Mouse (Mus musculus) intestine, postnatal 0 days (tissue): Measurements from ENCODE around the gene Zmym6. TPM values are rescaled to one million over a fixed set of nuclear protein-coding genes. Genes with fewer than 3 reads are reported as not detected.
A peak's percentile ranks its signal among the peaks of the same experiment; 100 is the strongest.

Experiments
- ATAC-seq: fragments of 200-750 bp; cut with Nextera tagmentation; 2 replicates; pipeline ENCODE4 v1.8.0; 2017; ENCODE audit warnings: mild to moderate bottlenecking, moderate TSS enrichment, moderate library complexity
- H3K27ac ChIP-seq: fragments of 300-500 bp; sonication (generic); 2 replicates; pipeline ENCODE4 v1.5.1; 2014; ENCODE audit warnings: mild to moderate bottlenecking, low read depth, low read length, moderate library complexity
- H3K27me3 ChIP-seq: fragments of 300-500 bp; sonication (generic); replicated peaks from 2 replicates; pipeline ENCODE4 v1.6.1; 2014; ENCODE audit warnings: low read length, mixed read lengths; ENCODE audit not compliant: control insufficient read depth, insufficient read depth
- H3K36me3 ChIP-seq: fragments of 300-500 bp; sonication (generic); 2 replicates; pipeline ENCODE4 v1.6.1; 2014; ENCODE audit warnings: mild to moderate bottlenecking, moderate library complexity; ENCODE audit not compliant: control insufficient read depth, insufficient read depth
- H3K4me1 ChIP-seq: fragments of 300-500 bp; sonication (generic); replicated peaks from 2 replicates; pipeline ENCODE4 v1.6.1; 2014; ENCODE audit warnings: antibody characterized with exemption, low read length, mixed read lengths; ENCODE audit not compliant: control insufficient read depth, insufficient read depth
- H3K4me2 ChIP-seq: fragments of 300-500 bp; sonication (generic); replicated peaks from 2 replicates; pipeline ENCODE4 v1.6.1; 2014; ENCODE audit warnings: low read depth, mild to moderate bottlenecking, moderate library complexity
- H3K4me3 ChIP-seq: fragments of 300-500 bp; sonication (generic); 2 replicates; pipeline ENCODE4 v1.5.1; 2014; ENCODE audit warnings: low read depth, low read length
- H3K9ac ChIP-seq: fragments of 300-500 bp; sonication (generic); 2 replicates; pipeline ENCODE4 v1.6.1; 2014; ENCODE audit warnings: mild to moderate bottlenecking, low read depth, low read length
- H3K9me3 ChIP-seq: fragments of 300-500 bp; sonication (generic); 2 replicates; pipeline ENCODE4 v1.6.1; 2016; ENCODE audit warnings: mixed run types; ENCODE audit not compliant: control insufficient read depth
- CTCF ChIP-seq: sonication (generic); IDR thresholded peaks from 2 replicates; pipeline ENCODE4 v1.5.1; 2016; ENCODE audit warnings: low read depth, mild to moderate bottlenecking, control low read depth, antibody characterized with exemption, moderate library complexity
- WGBS: fragments of 180-500 bp; shearing (Covaris S2); extraction: QIAGEN DNeasy Blood & Tissue Kit; methylation state at CpG from one replicate; pipeline ENCODE4 v1.1.7; 2014; 5-methylcytosine and 5-hydroxymethylcytosine counted together
- polyA plus RNA-seq: library from polyadenylated mRNA; unstranded; fragments of >200 nt; fragmentation: Nextera tagmentation; extraction: Ambion mirVana; gene quantifications from 2 replicates; pipeline ENCODE4 v1.2.1, GENCODE M21; 2015

Zmym6 gene
- polyA plus RNA-seq: 5.0 and 7.0 TPM in 2 replicates

DNA sequence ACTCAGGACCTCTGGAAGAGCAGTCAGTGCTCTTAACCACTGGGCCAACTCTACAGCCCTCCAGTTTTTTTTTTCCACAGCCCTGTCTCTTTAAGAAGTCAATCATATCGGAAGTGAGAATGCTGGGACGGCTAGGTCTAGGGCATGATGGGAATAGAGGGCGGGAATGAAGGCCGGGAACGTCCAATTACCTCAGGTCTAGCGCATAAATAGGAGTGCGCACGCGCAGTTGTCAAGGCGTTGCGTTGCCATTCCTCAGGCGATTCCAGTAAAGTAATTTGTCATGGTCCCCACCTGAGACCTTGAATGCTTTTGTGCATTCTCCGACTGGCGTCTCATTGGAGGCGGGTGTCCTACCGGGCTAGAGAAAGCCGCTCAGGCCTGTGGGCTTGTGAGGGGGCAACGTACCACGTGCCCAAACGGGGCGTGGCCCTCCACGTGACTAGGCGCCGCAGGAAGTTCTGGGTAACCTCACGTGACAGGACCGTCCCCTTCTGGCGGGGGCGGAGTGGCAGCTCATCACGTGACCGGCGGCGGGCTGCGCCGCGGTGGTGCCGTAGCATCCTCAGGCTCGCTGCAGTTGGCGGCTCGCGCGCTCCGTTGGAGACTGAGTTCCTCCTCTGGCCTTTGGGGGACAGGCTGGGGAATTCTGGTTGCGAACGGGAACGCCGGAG is at the start of gene Zmym6:
Zmym6 (plus strand) TSS at position 509 of the 674 bp plus-strand sequence.
- Histone ChIP-seq H3K9ac (peak within 1 kb of the TSS; percentile 65), H3K27me3 (no peaks in the 10 kb centered on the region), H3K27ac (peak within 1 kb of the TSS; percentile 68), H3K36me3 (no peaks in the 10 kb centered on the region; the same call in 1 of the 2 replicates), H3K4me2 (peak within 1 kb of the TSS; percentile 78), H3K9me3 (no peaks in the 10 kb centered on the region), H3K4me1 (0 out of 2 replicates have a peak, but pooled peaks cover 5% of the 10 kb centered on the region), H3K4me3 (peak within 1 kb of the TSS; percentile 63)
- TF ChIP-seq CTCF: peak; percentile 36
- peak; percentile 96 for ATAC-seq
- WGBS: under 1% methylated on average over 46 of the region's 46 CpGs

- H3K4me1 ChIP-seq: no peaks in the 10 kb centered on the region
- 82% methylated on average over 3 of the region's 3 CpGs for WGBS
- H3K4me3 ChIP-seq: no peak overlapping the region
- H3K27me3 ChIP-seq: no peaks in the 10 kb centered on the region
- no peak overlapping the region for H3K4me2 ChIP-seq
- ATAC-seq: no peak
- H3K27ac ChIP-seq: 0 out of 2 replicates have a peak overlapping the region, but pooled peaks have one; percentile 3
- H3K9me3 ChIP-seq: no peaks in the 10 kb centered on the region
- H3K36me3 ChIP-seq: peaks cover 66% of the 10 kb centered on the region
- TF ChIP-seq CTCF: no peak
- H3K9ac ChIP-seq: no peak overlapping the region
Measured at GRCm38 (mm10) chr4:127037158-127037557, 40.0 kb upstream of the Zmym6 start.

- WGBS: 75% methylated on average over 8 of the region's 8 CpGs
- Histone ChIP-seq H3K4me3 (no peak overlapping the region), H3K36me3 (peaks cover 56% of the 10 kb centered on the region), H3K27ac (no peak overlapping the region), H3K27me3 (no peaks in the 10 kb centered on the region), H3K4me1 (no peaks in the 10 kb centered on the region), H3K9me3 (no peaks in the 10 kb centered on the region), H3K9ac (no peak overlapping the region), H3K4me2 (no peak overlapping the region)
- ATAC-seq: 0 out of 2 replicates have a peak, but pooled peaks have one; percentile 44
- TF ChIP-seq CTCF: no peak
Measured at GRCm38 (mm10) chr4:127037908-127038827, 39.0 kb upstream of the Zmym6 start.

GRCm38 (mm10) chr4:127038828-127039349 is 38.3 kb upstream of the Zmym6 start:
- Histone ChIP-seq H3K4me3 (no peak overlapping the region), H3K4me2 (no peak overlapping the region), H3K36me3 (peaks cover 49% of the 10 kb centered on the region), H3K9me3 (no peaks in the 10 kb centered on the region), H3K27ac (no peak overlapping the region), H3K4me1 (no peaks in the 10 kb centered on the region), H3K27me3 (no peaks in the 10 kb centered on the region), H3K9ac (no peak overlapping the region)
- no peak for ATAC-seq
- TF ChIP-seq CTCF: no peak
- 92% methylated on average over 3 of the region's 3 CpGs for WGBS

- no peaks in the 10 kb centered on the region for H3K4me1 ChIP-seq
- H3K9ac ChIP-seq: no peak overlapping the region
- 68% methylated on average over 3 of the region's 3 CpGs for WGBS
- H3K4me3 ChIP-seq: no peak overlapping the region
- H3K4me2 ChIP-seq: no peak overlapping the region
- no peak for ATAC-seq
- H3K27me3 ChIP-seq: no peaks in the 10 kb centered on the region
- H3K27ac ChIP-seq: no peak overlapping the region
- H3K9me3 ChIP-seq: no peaks in the 10 kb centered on the region
- H3K36me3 ChIP-seq: peaks cover 45% of the 10 kb centered on the region
- TF ChIP-seq CTCF: no peak; the same call in 1 of the 2 replicates
Measured at GRCm38 (mm10) chr4:127039871-127040483, 37.2 kb upstream of the Zmym6 start.
